Mouse (Mus musculus) kidney, embryonic 15.5 days (tissue): ENCODE results near the gene Trnp1. TPM values are rescaled to one million over a fixed set of nuclear protein-coding genes. Genes with fewer than 3 reads are reported as not detected.

Experiments
- ATAC-seq: fragments of 200-750 bp; cut with Nextera tagmentation; replicated peaks from 2 replicates; pipeline ENCODE4 v1.8.0; 2017; ENCODE audit warnings: moderate TSS enrichment; ENCODE audit not compliant: low FRiP score
- H3K27ac ChIP-seq: fragments of 300-500 bp; sonication (generic); 2 replicates; pipeline ENCODE4 v1.5.1; 2015; ENCODE audit warnings: mild to moderate bottlenecking, inconsistent platforms
- H3K27me3 ChIP-seq: fragments of 300-500 bp; sonication (generic); 2 replicates; pipeline ENCODE4 v1.6.1; 2015; ENCODE audit warnings: inconsistent platforms
- H3K36me3 ChIP-seq: fragments of 300-500 bp; sonication (generic); 2 replicates; pipeline ENCODE4 v1.6.1; 2015; ENCODE audit warnings: inconsistent platforms
- H3K4me1 ChIP-seq: fragments of 300-500 bp; sonication (generic); 2 replicates; pipeline ENCODE4 v1.6.1; 2015; ENCODE audit warnings: inconsistent platforms
- H3K4me2 ChIP-seq: fragments of 300-500 bp; sonication (generic); 2 replicates; pipeline ENCODE4 v1.6.1; 2015; ENCODE audit warnings: moderate library complexity, mild to moderate bottlenecking, inconsistent platforms
- H3K4me3 ChIP-seq: fragments of 300-500 bp; sonication (generic); replicated peaks from 2 replicates; pipeline ENCODE4 v1.5.1; 2015; ENCODE audit warnings: mild to moderate bottlenecking, inconsistent platforms
- H3K9ac ChIP-seq: fragments of 300-500 bp; sonication (generic); 2 replicates; pipeline ENCODE4 v1.6.1; 2015; ENCODE audit warnings: mild to moderate bottlenecking, inconsistent platforms
- H3K9me3 ChIP-seq: fragments of 300-500 bp; sonication (generic); replicated peaks from 2 replicates; pipeline ENCODE4 v1.6.1; 2016; ENCODE audit warnings: inconsistent platforms
- WGBS: fragments of 180-500 bp; shearing (Covaris S2); methylation state at CpG from one replicate; pipeline ENCODE4 v1.1.7; 2015; ENCODE audit warnings: mixed read lengths; 5-methylcytosine and 5-hydroxymethylcytosine counted together
- polyA plus RNA-seq: library from polyadenylated mRNA; unstranded; fragments of >200 nt; fragmentation: Nextera tagmentation; extraction: Ambion mirVana; gene quantifications from 2 replicates; pipeline ENCODE4 v1.2.1, GENCODE M21; 2015

Gene Trnp1
- polyA plus RNA-seq, 1 experiment from 2014 or later: 0.64 TPM

GRCm38 (mm10) chr4:133479458-133480184, 18.7 kb downstream of the Trnp1 start, which contains the start of gene Tent5b:
Gene Tent5b, plus strand, starts transcription at chr4:133480132.
- H3K36me3 ChIP-seq: no peaks in the 10 kb centered on the region
- no peaks in the 10 kb centered on the region for H3K9me3 ChIP-seq
- H3K27me3 ChIP-seq: peaks cover 72% of the 10 kb centered on the region
- peak within 1 kb of the TSS; percentile 47 for H3K9ac ChIP-seq
- peak; percentile 99 for ATAC-seq
- H3K27ac ChIP-seq: no peak within 1 kb of the TSS
- H3K4me1 ChIP-seq: peaks cover 30% of the 10 kb centered on the region
- H3K4me2 ChIP-seq: peak within 1 kb of the TSS; percentile 72
- H3K4me3 ChIP-seq: peak within 1 kb of the TSS; percentile 55
- WGBS: 2% methylated on average over 29 of the region's 29 CpGs

- no peak overlapping the region for H3K9ac ChIP-seq
- peaks cover 39% of the 10 kb centered on the region for H3K27me3 ChIP-seq
- 81% methylated on average over 2 of the region's 2 CpGs for WGBS
- no peaks in the 10 kb centered on the region for H3K36me3 ChIP-seq
- H3K4me3 ChIP-seq: no peak overlapping the region
- H3K27ac ChIP-seq: no peak overlapping the region
- no peak for ATAC-seq
- peaks cover 8% of the 10 kb centered on the region for H3K4me1 ChIP-seq
- no peaks in the 10 kb centered on the region for H3K9me3 ChIP-seq
- no peak overlapping the region for H3K4me2 ChIP-seq
Observed at GRCm38 (mm10) chr4:133473833-133474232, 24.5 kb downstream of the Trnp1 start.

GRCm38 (mm10) chr4:133471135-133471821, 27.1 kb downstream of the Trnp1 start:
- no peak overlapping the region for H3K4me3 ChIP-seq
- peaks cover 19% of the 10 kb centered on the region for H3K27me3 ChIP-seq
- no peaks in the 10 kb centered on the region for H3K36me3 ChIP-seq
- peaks cover 17% of the 10 kb centered on the region for H3K4me1 ChIP-seq
- ATAC-seq: no peak
- H3K9ac ChIP-seq: no peak overlapping the region
- H3K4me2 ChIP-seq: no peak overlapping the region
- 74% methylated on average over 7 of the region's 7 CpGs for whole genome bisulfite sequencing
- no peak overlapping the region for H3K27ac ChIP-seq
- no peaks in the 10 kb centered on the region for H3K9me3 ChIP-seq

GRCm38 (mm10) chr4:133469122-133469521, 29.2 kb downstream of the Trnp1 start:
- peaks cover 17% of the 10 kb centered on the region for H3K4me1 ChIP-seq
- no peaks in the 10 kb centered on the region for H3K36me3 ChIP-seq
- peak overlapping the region; percentile 25 for H3K4me3 ChIP-seq
- WGBS: 15% methylated on average over 12 of the region's 12 CpGs
- no peaks in the 10 kb centered on the region for H3K9me3 ChIP-seq
- no peak overlapping the region for H3K27ac ChIP-seq
- H3K4me2 ChIP-seq: peak overlapping the region; percentile 91
- peaks cover 10% of the 10 kb centered on the region for H3K27me3 ChIP-seq
- no peak for ATAC-seq
- no peak overlapping the region for H3K9ac ChIP-seq

- H3K4me2 ChIP-seq: peak overlapping the region; percentile 91
- peak overlapping the region; percentile 49 for H3K9ac ChIP-seq
- H3K27ac ChIP-seq: no peak overlapping the region
- WGBS: under 1% methylated on average over 25 of the region's 27 CpGs
- H3K36me3 ChIP-seq: no peaks in the 10 kb centered on the region
- H3K9me3 ChIP-seq: no peaks in the 10 kb centered on the region
- peak; percentile 64; the same call in 1 of the 2 replicates for ATAC-seq
- H3K4me1 ChIP-seq: peaks cover 22% of the 10 kb centered on the region
- H3K4me3 ChIP-seq: peak overlapping the region; percentile 54
- H3K27me3 ChIP-seq: peaks cover 10% of the 10 kb centered on the region
Observed at GRCm38 (mm10) chr4:133468080-133468479, 30.3 kb downstream of the Trnp1 start.

GRCm38 (mm10) chr4:133463184-133463583, 35.2 kb downstream of the Trnp1 start:
- Histone ChIP-seq H3K4me1 (peaks cover 21% of the 10 kb centered on the region), H3K27ac (peak overlapping the region; percentile 38; the same call in 1 of the 2 replicates), H3K4me2 (no peak overlapping the region)

GRCm38 (mm10) chr4:133461362-133461761, 37.0 kb downstream of the Trnp1 start:
- H3K9me3 ChIP-seq: no peaks in the 10 kb centered on the region
- no peak overlapping the region for H3K27ac ChIP-seq
- H3K4me3 ChIP-seq: no peak overlapping the region
- no peak overlapping the region for H3K9ac ChIP-seq
- ATAC-seq: no peak
- no peaks in the 10 kb centered on the region for H3K36me3 ChIP-seq
- H3K4me2 ChIP-seq: no peak overlapping the region
- H3K4me1 ChIP-seq: peaks cover 16% of the 10 kb centered on the region
- 74% methylated on average over 4 of the region's 4 CpGs for WGBS
- no peaks in the 10 kb centered on the region for H3K27me3 ChIP-seq

More at GRCm38 (mm10) chr4:133463184-133463583, 35.2 kb downstream of the Trnp1 start:
- no peaks in the 10 kb centered on the region for H3K27me3 ChIP-seq
- no peak overlapping the region for H3K4me3 ChIP-seq
- no peaks in the 10 kb centered on the region for H3K9me3 ChIP-seq
- no peak for ATAC-seq
- 32% methylated on average over 6 of the region's 6 CpGs for WGBS
- no peak overlapping the region for H3K9ac ChIP-seq
- H3K36me3 ChIP-seq: no peaks in the 10 kb centered on the region

- no peak overlapping the region for H3K9ac ChIP-seq
- ATAC-seq: no peak
- H3K27ac ChIP-seq: no peak overlapping the region
- H3K36me3 ChIP-seq: no peaks in the 10 kb centered on the region
- H3K9me3 ChIP-seq: no peaks in the 10 kb centered on the region
- H3K4me3 ChIP-seq: no peak overlapping the region
- WGBS: 23% methylated on average over 5 of the region's 5 CpGs
- no peak overlapping the region for H3K4me2 ChIP-seq
- peaks cover 16% of the 10 kb centered on the region for H3K4me1 ChIP-seq
- no peaks in the 10 kb centered on the region for H3K27me3 ChIP-seq
Observed at GRCm38 (mm10) chr4:133460796-133461325, 37.5 kb downstream of the Trnp1 start.

- ATAC-seq: no peak
- Histone ChIP-seq H3K27ac (no peak overlapping the region), H3K4me1 (peaks cover 16% of the 10 kb centered on the region), H3K4me3 (no peak overlapping the region), H3K36me3 (no peaks in the 10 kb centered on the region), H3K9me3 (no peaks in the 10 kb centered on the region), H3K4me2 (no peak overlapping the region), H3K9ac (no peak overlapping the region), H3K27me3 (no peaks in the 10 kb centered on the region)
- WGBS: 74% methylated on average over 1 of the region's 1 CpGs
Observed at GRCm38 (mm10) chr4:133460006-133460405, 38.3 kb downstream of the Trnp1 start.

GRCm38 (mm10) chr4:133458044-133458443, 40.3 kb downstream of the Trnp1 start:
- WGBS: 64% methylated on average over 3 of the region's 3 CpGs

GRCm38 (mm10) chr4:133452433-133452832, 45.9 kb downstream of the Trnp1 start:
- Histone ChIP-seq H3K9ac (no peak overlapping the region), H3K4me1 (peaks cover 8% of the 10 kb centered on the region), H3K9me3 (no peaks in the 10 kb centered on the region), H3K27ac (no peak overlapping the region), H3K27me3 (peaks cover 4% of the 10 kb centered on the region; the same call in 1 of the 2 replicates), H3K36me3 (no peaks in the 10 kb centered on the region), H3K4me3 (no peak overlapping the region), H3K4me2 (no peak overlapping the region)
- WGBS: 73% methylated on average over 7 of the region's 7 CpGs
- no peak for ATAC-seq

More at GRCm38 (mm10) chr4:133458044-133458443, 40.3 kb downstream of the Trnp1 start:
- Histone ChIP-seq H3K27ac (no peak overlapping the region), H3K27me3 (no peaks in the 10 kb centered on the region), H3K9me3 (no peaks in the 10 kb centered on the region), H3K36me3 (no peaks in the 10 kb centered on the region), H3K9ac (no peak overlapping the region), H3K4me2 (no peak overlapping the region), H3K4me3 (no peak overlapping the region), H3K4me1 (peaks cover 11% of the 10 kb centered on the region)
- no peak for ATAC-seq

- Histone ChIP-seq H3K4me1 (peaks cover 8% of the 10 kb centered on the region), H3K36me3 (no peaks in the 10 kb centered on the region), H3K9me3 (no peaks in the 10 kb centered on the region), H3K27me3 (peaks cover 4% of the 10 kb centered on the region; the same call in 1 of the 2 replicates), H3K9ac (no peak overlapping the region), H3K4me2 (no peak overlapping the region), H3K4me3 (no peak overlapping the region), H3K27ac (no peak overlapping the region)
- 10% methylated on average over 10 of the region's 10 CpGs for WGBS
- no peak for ATAC-seq
Observed at GRCm38 (mm10) chr4:133451536-133451935, 46.8 kb downstream of the Trnp1 start.
